Mouse (Mus musculus) liver, embryonic 12.5 days (tissue): ENCODE results near the gene Eef1a1. TPM values are rescaled to one million over a fixed set of nuclear protein-coding genes. Genes with fewer than 3 reads are reported as not detected.
"Not testable (repeated sequence)": the region's sequence is repeated elsewhere in the genome, so short reads cannot be mapped to it uniquely, and the experiment has no call there.

Experiments used
- ATAC-seq: fragments of 200-750 bp; cut with Nextera tagmentation; 2 replicates; pipeline ENCODE4 v1.8.0; 2017; ENCODE audit warnings: moderate number of reproducible peaks, mild to moderate bottlenecking, moderate library complexity
- H3K27ac ChIP-seq: fragments of 300-500 bp; sonication (generic); 2 replicates; pipeline ENCODE4 v1.5.1; 2016; ENCODE audit warnings: mild to moderate bottlenecking
- H3K27me3 ChIP-seq: fragments of 300-500 bp; sonication (generic); replicated peaks from 2 replicates; pipeline ENCODE4 v1.6.1; 2016; ENCODE audit warnings: mild to moderate bottlenecking, moderate library complexity
- H3K36me3 ChIP-seq: fragments of 300-500 bp; sonication (generic); 2 replicates; pipeline ENCODE4 v1.6.1; 2016; ENCODE audit warnings: mild to moderate bottlenecking, moderate library complexity
- H3K4me1 ChIP-seq: fragments of 300-500 bp; sonication (generic); 2 replicates; pipeline ENCODE4 v1.6.1; 2016
- H3K4me2 ChIP-seq: fragments of 300-500 bp; sonication (generic); 2 replicates; pipeline ENCODE4 v1.6.1; 2016; ENCODE audit warnings: mild to moderate bottlenecking, moderate library complexity
- H3K4me3 ChIP-seq: fragments of 300-500 bp; sonication (generic); 2 replicates; pipeline ENCODE4 v1.5.1; 2016; ENCODE audit warnings: mild to moderate bottlenecking, moderate library complexity
- H3K9ac ChIP-seq: fragments of 300-500 bp; sonication (generic); 2 replicates; pipeline ENCODE4 v1.6.1; 2016; ENCODE audit warnings: mild to moderate bottlenecking, moderate library complexity
- H3K9me3 ChIP-seq: fragments of 300-500 bp; sonication (generic); replicated peaks from 2 replicates; pipeline ENCODE4 v1.6.1; 2016; ENCODE audit warnings: mild to moderate bottlenecking, moderate library complexity
- WGBS: fragments of 180-500 bp; shearing (Covaris S2); methylation state at CpG from one replicate; pipeline ENCODE4 v1.1.7; 2016; ENCODE audit not compliant: insufficient replicate concordance; 5-methylcytosine and 5-hydroxymethylcytosine counted together
- polyA plus RNA-seq: library from polyadenylated mRNA; unstranded; fragments of >200 nt; fragmentation: Nextera tagmentation; extraction: Ambion mirVana; gene quantifications from 2 replicates; pipeline ENCODE4 v1.2.1, GENCODE M21; 2016

Gene Eef1a1
- polyA plus RNA-seq, 1 experiment from 2014 or later: 2,705 TPM

- peak; percentile 86 for ATAC-seq
- WGBS: 17% methylated on average over 11 of the region's 11 CpGs
- peak overlapping the region; percentile 50; the same call in 1 of the 2 replicates for H3K9ac ChIP-seq
- H3K4me2 ChIP-seq: peak overlapping the region; percentile 45
- 0 out of 2 replicates have a peak overlapping the region, but pooled peaks have one; percentile 0 for H3K4me3 ChIP-seq
- H3K9me3 ChIP-seq: no peaks in the 10 kb centered on the region
- H3K27ac ChIP-seq: peak overlapping the region; percentile 63
- no peaks in the 10 kb centered on the region for H3K36me3 ChIP-seq
- H3K4me1 ChIP-seq: peaks cover 35% of the 10 kb centered on the region
- H3K27me3 ChIP-seq: peaks cover 12% of the 10 kb centered on the region; the same call in 1 of the 2 replicates
Observed at GRCm38 (mm10) chr9:78506002-78506721, 17.2 kb upstream of the Eef1a1 start.

GRCm38 (mm10) chr9:78505223-78505622 is 16.3 kb upstream of the Eef1a1 start:
- H3K4me1 ChIP-seq: peaks cover 35% of the 10 kb centered on the region
- H3K9me3 ChIP-seq: no peaks in the 10 kb centered on the region
- peaks cover 12% of the 10 kb centered on the region; the same call in 1 of the 2 replicates for H3K27me3 ChIP-seq
- H3K4me2 ChIP-seq: no peak overlapping the region
- no peak for ATAC-seq
- H3K4me3 ChIP-seq: no peak overlapping the region
- H3K36me3 ChIP-seq: no peaks in the 10 kb centered on the region
- no peak overlapping the region for H3K9ac ChIP-seq
- no peak overlapping the region for H3K27ac ChIP-seq
- 78% methylated on average over 6 of the region's 6 CpGs for WGBS

GRCm38 (mm10) chr9:78504679-78505078 is 15.7 kb upstream of the Eef1a1 start:
- no peak overlapping the region for H3K4me2 ChIP-seq
- H3K4me1 ChIP-seq: peaks cover 35% of the 10 kb centered on the region
- no peak overlapping the region for H3K9ac ChIP-seq
- no peak overlapping the region for H3K4me3 ChIP-seq
- WGBS: 59% methylated on average over 3 of the region's 3 CpGs
- peaks cover 12% of the 10 kb centered on the region; the same call in 1 of the 2 replicates for H3K27me3 ChIP-seq
- H3K27ac ChIP-seq: no peak overlapping the region
- H3K36me3 ChIP-seq: no peaks in the 10 kb centered on the region
- no peaks in the 10 kb centered on the region for H3K9me3 ChIP-seq
- no peak for ATAC-seq

- H3K27me3 ChIP-seq: peaks cover 12% of the 10 kb centered on the region; the same call in 1 of the 2 replicates
- H3K9ac ChIP-seq: no peak overlapping the region
- no peak for ATAC-seq
- no peaks in the 10 kb centered on the region for H3K36me3 ChIP-seq
- H3K4me2 ChIP-seq: no peak overlapping the region
- H3K4me1 ChIP-seq: peaks cover 35% of the 10 kb centered on the region
- whole genome bisulfite sequencing: 58% methylated on average over 4 of the region's 4 CpGs
- H3K4me3 ChIP-seq: no peak overlapping the region
- no peak overlapping the region for H3K27ac ChIP-seq
- no peaks in the 10 kb centered on the region for H3K9me3 ChIP-seq
Observed at GRCm38 (mm10) chr9:78504133-78504532, 15.2 kb upstream of the Eef1a1 start.

GRCm38 (mm10) chr9:78503223-78504079 is 14.5 kb upstream of the Eef1a1 start:
- H3K9ac ChIP-seq: no peak overlapping the region
- no peak for ATAC-seq
- 26% methylated on average over 6 of the region's 6 CpGs for WGBS
- no peak overlapping the region for H3K4me3 ChIP-seq
- H3K27ac ChIP-seq: no peak overlapping the region
- peaks cover 12% of the 10 kb centered on the region; the same call in 1 of the 2 replicates for H3K27me3 ChIP-seq
- H3K9me3 ChIP-seq: no peaks in the 10 kb centered on the region
- H3K4me2 ChIP-seq: no peak overlapping the region
- no peaks in the 10 kb centered on the region for H3K36me3 ChIP-seq
- peaks cover 30% of the 10 kb centered on the region for H3K4me1 ChIP-seq

- no peak overlapping the region for H3K27ac ChIP-seq
- peaks cover 13% of the 10 kb centered on the region for H3K4me1 ChIP-seq
- H3K4me3 ChIP-seq: no peak overlapping the region
- peaks cover 12% of the 10 kb centered on the region; the same call in 1 of the 2 replicates for H3K27me3 ChIP-seq
- no peaks in the 10 kb centered on the region for H3K36me3 ChIP-seq
- H3K4me2 ChIP-seq: no peak overlapping the region
- 71% methylated on average over 4 of the region's 4 CpGs for WGBS
- ATAC-seq: no peak
- no peak overlapping the region for H3K9ac ChIP-seq
- H3K9me3 ChIP-seq: no peaks in the 10 kb centered on the region
Observed at GRCm38 (mm10) chr9:78501284-78501683, 12.3 kb upstream of the Eef1a1 start.

- no peaks in the 10 kb centered on the region for H3K9me3 ChIP-seq
- H3K27me3 ChIP-seq: peaks cover 12% of the 10 kb centered on the region; the same call in 1 of the 2 replicates
- H3K4me2 ChIP-seq: no peak overlapping the region
- no peaks in the 10 kb centered on the region for H3K36me3 ChIP-seq
- 0 out of 2 replicates have a peak, but pooled peaks cover 6% of the 10 kb centered on the region for H3K4me1 ChIP-seq
- no peak overlapping the region for H3K27ac ChIP-seq
- WGBS: 60% methylated on average over 3 of the region's 3 CpGs
- H3K9ac ChIP-seq: no peak overlapping the region
- no peak for ATAC-seq
- H3K4me3 ChIP-seq: no peak overlapping the region
Observed at GRCm38 (mm10) chr9:78500386-78500785, 11.4 kb upstream of the Eef1a1 start.

- ATAC-seq: no peak
- Histone ChIP-seq H3K9ac (no peak overlapping the region), H3K36me3 (no peaks in the 10 kb centered on the region), H3K27me3 (no peaks in the 10 kb centered on the region; the same call in 1 of the 2 replicates), H3K4me1 (peaks cover 11% of the 10 kb centered on the region), H3K4me3 (no peak overlapping the region), H3K27ac (no peak overlapping the region), H3K4me2 (no peak overlapping the region), H3K9me3 (no peaks in the 10 kb centered on the region)
- WGBS: 76% methylated on average over 7 of the region's 7 CpGs
Observed at GRCm38 (mm10) chr9:78493171-78493570, 4.2 kb upstream of the Eef1a1 start.

- Histone ChIP-seq H3K4me1 (peaks cover 11% of the 10 kb centered on the region), H3K27ac (no peak overlapping the region), H3K36me3 (no peaks in the 10 kb centered on the region), H3K27me3 (no peaks in the 10 kb centered on the region; the same call in 1 of the 2 replicates), H3K9ac (no peak overlapping the region), H3K4me2 (no peak overlapping the region), H3K9me3 (no peaks in the 10 kb centered on the region), H3K4me3 (no peak overlapping the region)
- 78% methylated on average over 3 of the region's 3 CpGs for WGBS
- no peak for ATAC-seq
Observed at GRCm38 (mm10) chr9:78492254-78492653, 3.3 kb upstream of the Eef1a1 start.

- no peak overlapping the region for H3K27ac ChIP-seq
- no peaks in the 10 kb centered on the region; the same call in 1 of the 2 replicates for H3K27me3 ChIP-seq
- ATAC-seq: no peak
- H3K9ac ChIP-seq: no peak overlapping the region
- no peak overlapping the region for H3K4me3 ChIP-seq
- no peak overlapping the region for H3K4me2 ChIP-seq
- no peaks in the 10 kb centered on the region for H3K36me3 ChIP-seq
- WGBS: 65% methylated on average over 3 of the region's 3 CpGs
- H3K9me3 ChIP-seq: no peaks in the 10 kb centered on the region
- peaks cover 11% of the 10 kb centered on the region for H3K4me1 ChIP-seq
Observed at GRCm38 (mm10) chr9:78491169-78491568, 2.2 kb upstream of the Eef1a1 start.

- H3K36me3 ChIP-seq, H3K9ac ChIP-seq, H3K27ac ChIP-seq, ATAC-seq, H3K27me3 ChIP-seq, H3K4me3 ChIP-seq, H3K4me2 ChIP-seq, H3K9me3 ChIP-seq: not testable (repeated sequence)
- 79% methylated on average over 5 of the region's 5 CpGs for WGBS
- peaks cover 13% of the 10 kb centered on the region for H3K4me1 ChIP-seq
Observed at GRCm38 (mm10) chr9:78488021-78488420, 930 bp downstream of the Eef1a1 start.

GRCm38 (mm10) chr9:78484660-78485059 is 4.3 kb downstream of the Eef1a1 start:
- Histone ChIP-seq H3K9ac (no peak overlapping the region), H3K4me2 (no peak overlapping the region), H3K27ac (no peak overlapping the region), H3K27me3 (no peaks in the 10 kb centered on the region; the same call in 1 of the 2 replicates), H3K4me1 (peaks cover 23% of the 10 kb centered on the region), H3K9me3 (no peaks in the 10 kb centered on the region), H3K36me3 (peaks cover 14% of the 10 kb centered on the region), H3K4me3 (no peak overlapping the region)
- WGBS: 78% methylated on average over 3 of the region's 3 CpGs
- ATAC-seq: no peak
